Mouse (Mus musculus): ENCODE data around the gene Tmem164. TPM values are rescaled to one million over a fixed set of nuclear protein-coding genes. Genes with fewer than 3 reads are reported as not detected.

Tmem164 gene
- polyA plus RNA-seq, 1 experiment from 2014 or later, result 54.6 TPM

DNA sequence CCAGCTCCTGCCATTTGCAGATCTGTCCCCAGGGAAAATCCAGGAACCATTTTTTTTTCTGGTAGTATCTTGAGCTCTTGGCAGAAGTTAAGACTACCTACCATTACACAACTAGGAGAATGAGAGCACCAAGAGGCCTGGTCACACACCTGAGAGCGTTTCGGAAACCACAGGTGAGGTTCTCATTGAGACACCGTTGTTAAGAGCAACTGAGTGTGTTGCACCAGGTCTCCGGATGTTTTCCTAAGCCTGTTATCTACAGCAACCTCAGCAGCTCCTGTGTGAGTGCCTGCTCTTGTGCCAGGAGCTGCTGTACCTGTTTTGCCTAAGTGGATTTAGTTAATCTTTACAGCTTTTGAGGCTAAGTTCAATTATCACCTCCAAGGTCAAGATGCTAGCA lies 92.5 kb downstream of the Tmem164 start:
- no peak for ATAC-seq (ENCODE audit: low FRiP score)
- Histone ChIP-seq H3K9ac (no peak overlapping the region), H3K36me3 (no peaks in the 10 kb centered on the region; the same call in 1 of the 2 replicates), H3K27me3 (peaks cover 15% of the 10 kb centered on the region), H3K9me3 (replicated peaks) (no peaks in the 10 kb centered on the region), H3K4me2 (replicated peaks) (no peak overlapping the region), H3K4me3 (no peak overlapping the region), H3K4me1 (no peaks in the 10 kb centered on the region), H3K27ac (no peak overlapping the region)
- 87% methylated on average over 4 of the region's 4 CpGs for WGBS

DNA sequence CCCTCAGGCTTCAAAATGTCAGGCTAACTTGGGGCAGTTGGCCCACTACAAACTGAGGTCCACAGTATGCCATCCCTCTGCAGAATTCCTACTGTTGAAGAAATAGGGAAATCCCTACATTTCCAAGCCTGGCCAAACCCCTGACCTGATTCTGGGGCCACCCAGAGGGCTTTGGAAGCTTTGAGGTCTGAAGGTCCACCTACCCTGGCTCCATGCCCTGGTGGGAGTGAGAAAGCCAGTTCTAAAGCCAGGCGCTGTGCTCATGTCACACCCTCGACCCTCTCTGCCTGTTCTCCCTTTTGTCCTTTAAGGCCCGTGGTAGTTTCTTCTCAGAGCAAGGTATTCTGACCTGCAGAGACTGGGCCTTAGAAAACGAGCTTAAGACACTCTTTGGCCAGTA lies 94.9 kb downstream of the Tmem164 start:
- Histone ChIP-seq H3K27ac (no peak overlapping the region), H3K4me2 (replicated peaks) (no peak overlapping the region), H3K27me3 (peaks cover 11% of the 10 kb centered on the region), H3K36me3 (no peaks in the 10 kb centered on the region; the same call in 1 of the 2 replicates), H3K4me1 (no peaks in the 10 kb centered on the region), H3K9ac (no peak overlapping the region), H3K9me3 (replicated peaks) (no peaks in the 10 kb centered on the region), H3K4me3 (no peak overlapping the region)
- WGBS, result 69% methylated on average over 4 of the region's 4 CpGs
- ATAC-seq (ENCODE audit: low FRiP score), result no peak

- Histone ChIP-seq H3K27me3 (peaks cover 7% of the 10 kb centered on the region), H3K4me1 (no peaks in the 10 kb centered on the region), H3K9ac (no peak overlapping the region), H3K4me2 (replicated peaks) (no peak overlapping the region), H3K4me3 (no peak overlapping the region), H3K9me3 (replicated peaks) (no peaks in the 10 kb centered on the region), H3K36me3 (no peaks in the 10 kb centered on the region), H3K27ac (no peak overlapping the region)
- WGBS, result 79% methylated on average over 6 of the region's 6 CpGs
- no peak for ATAC-seq (ENCODE audit: low FRiP score)
These were observed 97.4 kb downstream of the Tmem164 start for GRCm38 (mm10) chrX:142778638-142779037.

DNA sequence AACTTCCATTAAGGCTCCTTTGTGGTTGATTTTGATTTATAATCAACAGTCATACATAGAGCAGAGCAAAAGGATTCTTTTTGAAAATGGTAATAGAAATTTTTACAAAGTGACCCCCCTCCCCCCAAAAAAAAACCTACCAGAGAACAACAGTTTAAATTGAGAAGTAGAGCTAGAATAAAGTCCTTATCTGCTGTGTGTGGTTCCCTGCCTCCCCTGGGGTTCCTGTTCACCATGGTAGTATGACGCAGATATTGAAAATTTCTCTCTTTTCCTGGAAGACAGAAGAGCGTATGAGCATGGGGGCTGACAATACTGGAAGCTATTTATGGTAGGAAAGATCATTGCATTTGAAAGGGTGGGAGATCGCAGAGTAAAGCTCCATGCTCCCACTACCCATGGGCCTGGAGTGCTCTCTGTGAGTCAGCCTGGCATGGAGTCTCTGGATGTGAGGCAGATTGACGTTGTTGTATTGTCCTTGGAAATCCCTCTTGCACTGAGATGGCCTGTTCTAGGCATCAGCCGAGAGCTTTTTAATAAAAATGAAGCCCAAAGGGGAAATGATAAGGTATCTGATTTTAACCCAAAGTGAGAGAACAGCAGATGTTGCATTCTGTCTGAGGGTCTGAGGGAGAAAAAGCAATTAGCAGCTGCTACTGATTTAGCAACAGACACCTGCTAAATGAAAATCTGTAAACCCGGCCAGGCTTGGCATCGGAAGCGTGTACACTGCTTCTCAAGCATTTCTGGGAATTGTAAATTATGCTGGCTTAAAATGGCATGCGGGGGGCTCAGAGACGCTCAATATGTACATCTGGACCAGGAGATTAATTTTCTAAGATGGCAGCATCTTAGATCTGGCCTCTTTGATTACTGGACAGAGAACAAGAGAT lies 105.2 kb downstream of the Tmem164 start:
- ATAC-seq (ENCODE audit: low FRiP score), result no peak
- Histone ChIP-seq H3K4me3 (no peak overlapping the region), H3K36me3 (no peaks in the 10 kb centered on the region), H3K4me2 (replicated peaks) (no peak overlapping the region), H3K9ac (no peak overlapping the region), H3K27me3 (peaks cover 4% of the 10 kb centered on the region; the same call in 1 of the 2 replicates), H3K4me1 (no peaks in the 10 kb centered on the region), H3K9me3 (replicated peaks) (no peaks in the 10 kb centered on the region), H3K27ac (no peak overlapping the region)
- WGBS, result 71% methylated on average over 10 of the region's 10 CpGs

GRCm38 (mm10) chrX:142792185-142792584 lies 111.0 kb downstream of the Tmem164 start:
- Histone ChIP-seq H3K9me3 (replicated peaks) (no peaks in the 10 kb centered on the region), H3K27ac (no peak overlapping the region), H3K27me3 (peaks cover 9% of the 10 kb centered on the region; the same call in 1 of the 2 replicates), H3K4me3 (no peak overlapping the region), H3K4me1 (no peaks in the 10 kb centered on the region), H3K9ac (no peak overlapping the region), H3K36me3 (no peaks in the 10 kb centered on the region), H3K4me2 (replicated peaks) (no peak overlapping the region)
- 94% methylated on average over 2 of the region's 2 CpGs for WGBS
- ATAC-seq (ENCODE audit: low FRiP score), result no peak

GRCm38 (mm10) chrX:142794069-142794610 lies 112.9 kb downstream of the Tmem164 start:
- WGBS, result 57% methylated on average over 4 of the region's 4 CpGs
- no peak for ATAC-seq (ENCODE audit: low FRiP score)
- H3K9me3 ChIP-seq (replicated peaks), result no peaks in the 10 kb centered on the region

GRCm38 (mm10) chrX:142804596-142804995 lies 123.4 kb downstream of the Tmem164 start:
- no peak overlapping the region for H3K9ac ChIP-seq
- no peaks in the 10 kb centered on the region for H3K4me1 ChIP-seq
- no peak overlapping the region for H3K4me2 ChIP-seq (replicated peaks)
- no peaks in the 10 kb centered on the region for H3K9me3 ChIP-seq (replicated peaks)
- WGBS, result 92% methylated on average over 3 of the region's 3 CpGs
- no peaks in the 10 kb centered on the region for H3K36me3 ChIP-seq
- no peak overlapping the region for H3K4me3 ChIP-seq
- H3K27me3 ChIP-seq, result no peaks in the 10 kb centered on the region; the same call in 1 of the 2 replicates
- ATAC-seq (ENCODE audit: low FRiP score), result no peak
- no peak overlapping the region for H3K27ac ChIP-seq

More at GRCm38 (mm10) chrX:142794069-142794610, 112.9 kb downstream of the Tmem164 start:
- peaks cover 6% of the 10 kb centered on the region; the same call in 1 of the 2 replicates for H3K27me3 ChIP-seq
- H3K4me1 ChIP-seq, result no peaks in the 10 kb centered on the region
- no peak overlapping the region for H3K27ac ChIP-seq
- no peak overlapping the region for H3K4me2 ChIP-seq (replicated peaks)
- no peak overlapping the region for H3K4me3 ChIP-seq
- no peaks in the 10 kb centered on the region for H3K36me3 ChIP-seq
- no peak overlapping the region for H3K9ac ChIP-seq

DNA sequence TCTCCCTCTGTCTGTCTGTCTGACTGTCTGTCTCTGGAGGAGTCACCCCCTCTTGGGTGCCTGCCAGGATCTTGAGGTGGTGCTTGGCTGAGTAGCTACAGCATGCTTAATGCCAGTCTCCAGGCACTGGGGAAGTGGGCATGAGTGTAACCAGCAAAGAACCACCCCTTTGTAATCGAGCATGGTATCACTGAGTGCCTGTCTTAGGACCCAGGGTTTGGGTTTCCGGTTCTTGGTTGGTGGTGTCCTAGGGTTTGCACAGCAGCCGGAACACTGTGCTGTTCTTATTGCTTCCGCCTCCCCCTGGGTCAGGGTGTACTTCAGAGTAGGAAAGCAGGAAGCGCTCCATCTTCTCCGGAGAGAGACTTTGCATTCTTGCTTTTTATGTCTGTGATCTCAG lies 124.9 kb downstream of the Tmem164 start:
- Histone ChIP-seq H3K9ac (no peak overlapping the region), H3K27ac (no peak overlapping the region), H3K9me3 (replicated peaks) (no peaks in the 10 kb centered on the region), H3K4me1 (no peaks in the 10 kb centered on the region), H3K4me2 (replicated peaks) (no peak overlapping the region), H3K27me3 (no peaks in the 10 kb centered on the region; the same call in 1 of the 2 replicates), H3K4me3 (no peak overlapping the region), H3K36me3 (no peaks in the 10 kb centered on the region)
- no peak for ATAC-seq (ENCODE audit: low FRiP score)
- 75% methylated on average over 6 of the region's 6 CpGs for WGBS

- 43% methylated on average over 10 of the region's 10 CpGs for WGBS
- H3K4me3 ChIP-seq, result no peak overlapping the region
These were observed 125.4 kb downstream of the Tmem164 start for GRCm38 (mm10) chrX:142806620-142807061.

DNA sequence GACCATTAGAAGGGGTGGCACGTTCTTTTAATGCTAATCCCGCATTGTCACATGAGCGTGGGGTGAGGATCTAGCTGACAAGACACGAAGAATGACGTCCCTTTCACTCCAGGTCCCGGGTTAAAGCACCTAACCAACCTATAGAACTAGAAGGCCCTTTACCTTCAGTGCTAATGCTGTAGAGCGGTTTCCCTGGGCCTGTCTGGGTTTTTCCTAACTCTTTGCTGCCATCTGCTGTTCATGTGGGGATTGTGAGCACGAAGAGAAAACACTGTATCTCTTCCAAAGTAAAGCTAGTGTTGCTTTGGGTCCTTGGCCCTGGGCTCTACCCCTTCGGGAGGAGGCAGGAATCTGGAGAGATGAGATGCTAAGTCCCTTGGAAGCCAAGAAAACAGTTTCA lies 127.2 kb downstream of the Tmem164 start:
- Histone ChIP-seq H3K4me1 (no peaks in the 10 kb centered on the region), H3K9ac (no peak overlapping the region), H3K36me3 (no peaks in the 10 kb centered on the region), H3K9me3 (replicated peaks) (no peaks in the 10 kb centered on the region), H3K27ac (no peak overlapping the region), H3K4me2 (replicated peaks) (no peak overlapping the region), H3K27me3 (no peaks in the 10 kb centered on the region; the same call in 1 of the 2 replicates), H3K4me3 (no peak overlapping the region)
- 52% methylated on average over 9 of the region's 9 CpGs for WGBS
- peak; percentile 58; the same call in 1 of the 2 replicates for ATAC-seq (ENCODE audit: low FRiP score)

More at GRCm38 (mm10) chrX:142806620-142807061, 125.4 kb downstream of the Tmem164 start:
- no peaks in the 10 kb centered on the region for H3K4me1 ChIP-seq
- H3K36me3 ChIP-seq, result no peaks in the 10 kb centered on the region
- H3K4me2 ChIP-seq (replicated peaks), result no peak overlapping the region
- no peak for ATAC-seq (ENCODE audit: low FRiP score)
- no peaks in the 10 kb centered on the region for H3K9me3 ChIP-seq (replicated peaks)
- H3K27ac ChIP-seq, result no peak overlapping the region
- no peak overlapping the region for H3K9ac ChIP-seq
- H3K27me3 ChIP-seq, result no peaks in the 10 kb centered on the region; the same call in 1 of the 2 replicates

DNA sequence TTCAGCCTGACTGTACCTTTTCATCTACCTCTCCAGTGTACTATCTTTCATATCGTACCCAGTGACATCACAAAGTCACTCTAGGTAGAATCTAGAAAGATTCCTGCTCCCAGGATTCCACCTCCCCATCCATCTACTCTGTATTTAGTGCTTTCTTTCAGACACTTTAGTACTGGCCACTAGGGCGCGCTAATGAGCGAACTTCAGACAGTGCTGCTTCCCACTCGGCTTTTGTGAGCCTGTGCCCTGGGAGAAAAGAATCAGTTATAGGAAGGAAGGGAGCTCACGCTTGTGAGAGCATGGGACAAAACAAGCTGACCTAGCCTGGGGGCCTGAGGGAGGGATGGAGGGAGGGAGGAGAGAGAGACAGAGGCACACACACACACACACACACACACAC lies 131.9 kb downstream of the Tmem164 start:
- Histone ChIP-seq H3K4me3 (no peak overlapping the region), H3K4me2 (replicated peaks) (no peak overlapping the region), H3K9me3 (replicated peaks) (no peaks in the 10 kb centered on the region), H3K27ac (no peak overlapping the region), H3K9ac (no peak overlapping the region), H3K4me1 (no peaks in the 10 kb centered on the region), H3K27me3 (no peaks in the 10 kb centered on the region), H3K36me3 (no peaks in the 10 kb centered on the region)
- WGBS, result 15% methylated on average over 6 of the region's 6 CpGs
- ATAC-seq (ENCODE audit: low FRiP score), result no peak

DNA sequence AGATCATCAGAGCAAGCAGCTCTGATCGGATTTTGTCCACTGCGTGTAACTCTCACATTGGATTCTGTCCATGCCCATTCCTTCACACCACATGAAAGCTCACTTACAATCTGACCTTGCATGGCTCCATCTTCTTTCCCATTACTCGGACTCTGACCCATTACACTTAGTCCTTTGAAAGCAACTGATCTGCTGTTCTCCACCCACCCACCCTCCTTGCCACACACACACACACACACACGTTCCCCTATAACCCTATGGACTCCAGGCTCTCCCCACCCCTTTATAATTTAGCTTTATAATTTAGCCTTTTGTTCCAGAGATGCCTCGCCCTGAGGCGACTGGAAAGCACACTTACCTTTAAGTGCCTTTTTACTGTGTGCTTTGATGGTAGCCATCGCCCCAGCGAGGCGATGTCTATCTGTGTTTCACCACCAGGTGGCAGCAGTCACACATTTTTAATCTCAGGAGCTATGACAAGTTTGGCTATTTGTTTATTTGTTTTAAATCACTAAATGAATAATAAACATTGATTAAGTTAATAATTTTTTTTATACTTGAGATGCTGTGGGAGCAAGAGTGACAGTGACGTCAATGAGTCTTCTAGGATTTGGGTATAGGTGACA lies 137.0 kb downstream of the Tmem164 start:
- Histone ChIP-seq H3K9ac (no peak overlapping the region), H3K4me1 (no peaks in the 10 kb centered on the region), H3K9me3 (replicated peaks) (no peaks in the 10 kb centered on the region), H3K4me2 (replicated peaks) (no peak overlapping the region), H3K27me3 (no peaks in the 10 kb centered on the region), H3K4me3 (no peak overlapping the region), H3K27ac (no peak overlapping the region), H3K36me3 (no peaks in the 10 kb centered on the region)
- WGBS, result 42% methylated on average over 10 of the region's 10 CpGs
- ATAC-seq (ENCODE audit: low FRiP score), result no peak; the same call in 1 of the 2 replicates
